Mouse (Mus musculus) cerebellum, adult 9-10 months (tissue): ENCODE results near the gene Gm36028.
A peak's percentile ranks its signal among the peaks of the same experiment; 100 is the strongest.

ENCODE experiments used
- DNase-seq: peaks from one replicate; pipeline ENCODE4 v3.0.0; 2022

Gene Gm36028

DNA sequence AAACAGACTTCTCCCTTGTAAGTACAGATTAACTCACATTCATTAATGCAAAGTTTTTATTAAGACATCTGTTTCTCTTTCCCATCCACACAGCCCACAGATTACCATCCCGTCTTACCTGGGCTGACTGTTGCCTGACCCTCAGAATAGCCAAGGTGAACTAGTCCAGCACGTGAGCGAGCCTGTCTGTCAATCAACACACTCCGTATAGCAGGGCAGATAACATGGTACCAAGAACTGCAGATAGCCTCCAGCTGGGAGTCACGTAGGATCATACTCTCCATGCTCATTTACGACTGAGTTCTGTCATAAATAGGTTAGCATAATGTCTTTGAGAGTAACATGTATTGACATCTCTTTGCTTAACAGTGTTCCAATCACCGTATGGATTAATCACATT, at the start of gene Gm36028:
Gene Gm36028 (minus strand): TSS at position 118 of the 400 bp plus-strand sequence.
- DNase-seq = no peak

DNA sequence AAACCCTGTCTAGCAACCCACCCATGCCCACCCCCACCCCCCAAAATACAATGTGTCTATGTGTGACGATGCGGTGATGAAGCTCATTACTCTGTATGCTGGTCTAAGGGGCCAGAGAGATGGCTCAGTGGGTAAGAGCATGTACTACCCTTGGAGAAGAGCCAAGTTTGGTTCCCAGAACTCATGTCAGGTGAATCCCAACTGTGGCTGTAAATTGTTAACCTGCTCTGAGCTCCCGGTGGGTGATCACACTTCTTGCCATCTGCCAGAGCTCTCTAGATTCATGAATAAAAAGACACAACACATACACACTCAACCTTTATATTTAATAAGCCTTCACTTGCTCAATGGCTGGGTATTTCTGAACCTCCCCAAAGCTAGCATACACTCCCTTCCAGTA, 45.5 kb upstream of the Gm36028 start:
- no peak for DNase-seq

DNA sequence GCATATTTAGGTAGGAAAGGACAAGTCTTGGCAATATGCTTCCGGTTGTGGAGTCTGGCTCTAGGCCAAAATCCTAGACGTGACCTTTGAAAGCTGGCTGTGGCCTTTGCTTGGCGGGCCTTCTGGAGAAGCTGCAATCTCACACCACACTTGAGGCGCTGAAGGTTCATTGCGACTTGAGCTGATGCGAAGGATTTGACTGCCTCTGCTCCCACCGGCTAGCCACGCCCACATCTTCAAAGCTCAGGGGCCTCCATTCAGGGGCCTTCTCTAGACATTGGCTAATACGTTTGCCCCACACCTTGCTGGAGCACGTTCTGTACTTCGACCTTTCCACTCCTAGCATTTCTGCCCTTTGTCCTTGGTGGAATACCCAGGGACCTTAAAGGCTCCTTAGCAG, 40.4 kb upstream of the Gm36028 start:
- DNase-seq = no peak

DNA sequence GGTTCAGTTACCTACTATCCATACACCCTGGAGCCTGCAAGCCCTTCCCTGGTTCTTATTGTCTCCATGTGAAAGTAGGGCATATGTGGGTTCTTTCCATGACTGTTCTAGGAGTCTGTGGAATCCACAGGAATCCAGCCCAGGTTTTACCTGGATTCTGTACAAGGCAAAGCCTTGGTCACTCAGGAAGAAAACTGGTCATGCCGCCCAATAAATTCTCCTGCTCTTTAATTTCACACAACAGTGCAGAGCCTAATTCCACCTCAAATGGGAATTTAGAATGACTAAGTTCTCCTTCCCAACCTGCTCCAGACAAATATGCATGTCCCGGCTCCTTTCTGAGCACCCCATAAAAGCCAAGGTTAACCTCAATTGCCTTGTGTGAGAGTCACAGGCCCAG, 38.4 kb upstream of the Gm36028 start:
- no peak for DNase-seq

DNA sequence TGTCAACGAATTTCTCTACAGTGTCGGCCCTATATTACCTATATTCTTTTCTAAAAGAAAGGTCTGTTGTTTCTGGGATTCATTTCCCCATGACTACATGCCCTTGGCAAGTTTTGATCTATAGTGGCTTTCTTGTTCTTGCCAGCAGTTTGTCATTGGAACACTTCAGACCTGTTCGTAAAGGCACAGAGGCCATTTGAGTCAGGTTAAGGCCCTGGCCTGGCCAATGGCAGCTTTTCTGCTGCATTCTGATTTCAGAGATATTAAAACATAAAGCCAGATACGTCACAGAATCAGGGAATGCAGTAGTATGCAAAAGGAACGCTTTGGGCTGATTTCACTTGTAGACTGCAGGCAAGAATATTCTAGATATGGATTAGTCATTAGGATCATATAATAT, 37.8 kb upstream of the Gm36028 start:
- no peak for DNase-seq

DNA sequence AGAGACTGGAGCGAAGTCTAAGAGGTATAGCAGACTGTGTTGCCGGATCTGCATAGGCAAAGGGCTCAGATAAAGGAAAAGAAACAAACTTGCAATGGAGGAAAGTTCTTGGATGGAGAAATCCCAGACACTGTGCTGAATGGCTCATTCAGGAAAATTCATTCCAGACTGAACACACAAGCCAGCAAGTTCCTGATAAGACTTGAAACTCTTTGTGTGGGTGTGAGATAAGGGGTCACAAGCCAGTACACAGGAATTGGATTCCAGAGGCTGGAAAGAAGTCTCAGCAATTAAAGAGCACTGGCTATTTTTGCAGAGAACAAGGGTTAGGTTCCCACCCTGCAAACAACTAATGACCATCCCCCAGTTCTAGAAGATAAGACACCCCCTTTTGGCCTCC, 33.0 kb upstream of the Gm36028 start:
- DNase-seq = no peak

DNA sequence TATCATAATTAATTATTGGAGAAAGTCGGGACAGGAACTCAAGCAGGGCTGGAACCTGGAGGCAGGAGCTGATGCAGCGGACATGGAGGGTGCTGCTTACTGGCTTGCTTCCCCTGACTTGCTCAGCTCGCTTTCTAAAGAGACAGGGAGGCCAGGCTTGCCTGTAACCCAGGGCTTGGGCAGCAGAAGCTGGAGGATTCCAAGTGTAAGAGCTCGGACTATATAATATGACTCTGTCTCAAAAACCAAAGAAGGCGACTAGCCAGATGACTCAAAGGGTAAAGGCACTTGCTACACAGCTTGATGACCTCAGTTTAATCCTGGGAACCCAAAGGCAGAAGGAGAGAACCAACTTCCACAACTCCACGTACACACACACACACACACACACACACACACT, 32.4 kb upstream of the Gm36028 start:
- DNase-seq = no peak

DNA sequence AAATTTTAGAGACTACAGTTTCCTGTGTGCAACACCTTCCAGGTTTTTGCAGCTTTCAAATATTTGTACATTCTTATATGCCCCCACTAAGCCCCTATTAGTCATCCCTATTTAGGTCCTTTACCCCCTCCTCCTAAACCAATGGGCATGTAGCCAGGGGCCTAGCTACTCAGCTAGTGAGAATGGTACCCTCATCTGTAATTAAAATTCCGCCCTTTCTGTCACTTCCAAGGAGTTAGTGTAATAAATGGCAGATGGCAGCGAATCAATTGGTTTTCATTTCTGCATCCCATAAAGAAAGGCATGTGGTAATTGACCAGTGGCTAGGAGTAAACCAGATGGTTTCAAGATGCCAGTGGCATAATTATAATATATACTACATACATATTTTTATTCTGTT, 31.7 kb upstream of the Gm36028 start:
- DNase-seq = no peak

DNA sequence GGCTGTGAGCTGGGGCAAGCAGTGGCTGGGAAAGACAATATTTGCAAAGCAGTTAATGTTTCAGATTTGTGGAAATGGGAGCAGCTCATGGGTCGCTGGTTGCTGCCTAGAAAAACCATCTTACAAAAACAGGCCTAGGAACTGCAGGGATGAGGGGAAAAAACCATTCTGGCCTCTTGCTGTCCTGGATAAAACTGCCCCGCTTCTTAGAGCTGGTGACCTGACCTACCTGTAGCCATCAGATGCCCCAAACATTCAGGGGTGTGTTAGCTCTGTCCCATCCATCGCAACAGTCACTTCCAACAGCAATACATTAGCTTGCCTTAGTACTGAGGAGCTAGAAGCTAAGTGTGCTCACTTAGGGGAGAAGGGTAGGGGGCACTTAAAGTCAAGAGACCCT, 28.0 kb upstream of the Gm36028 start:
- no peak for DNase-seq

DNA sequence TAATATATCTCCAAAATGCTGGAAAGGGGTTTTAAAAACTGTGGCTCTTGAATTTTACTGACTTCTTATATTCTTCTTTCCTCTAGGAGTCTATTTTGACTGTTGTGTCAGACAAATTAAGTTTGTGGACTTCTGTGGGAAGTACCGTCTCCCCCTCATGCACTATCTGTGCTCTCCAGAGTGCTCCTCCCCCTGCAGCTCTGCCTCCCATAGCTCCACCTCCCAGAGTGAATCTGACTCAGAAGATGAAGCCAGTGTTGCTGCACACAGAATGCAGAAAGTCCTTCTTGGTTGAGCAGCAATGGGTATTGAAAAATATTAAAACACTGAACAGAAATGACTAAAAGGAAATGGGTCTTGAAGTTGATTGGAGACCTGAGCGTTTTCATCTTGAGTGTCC, 20.2 kb upstream of the Gm36028 start:
- no peak for DNase-seq

DNA sequence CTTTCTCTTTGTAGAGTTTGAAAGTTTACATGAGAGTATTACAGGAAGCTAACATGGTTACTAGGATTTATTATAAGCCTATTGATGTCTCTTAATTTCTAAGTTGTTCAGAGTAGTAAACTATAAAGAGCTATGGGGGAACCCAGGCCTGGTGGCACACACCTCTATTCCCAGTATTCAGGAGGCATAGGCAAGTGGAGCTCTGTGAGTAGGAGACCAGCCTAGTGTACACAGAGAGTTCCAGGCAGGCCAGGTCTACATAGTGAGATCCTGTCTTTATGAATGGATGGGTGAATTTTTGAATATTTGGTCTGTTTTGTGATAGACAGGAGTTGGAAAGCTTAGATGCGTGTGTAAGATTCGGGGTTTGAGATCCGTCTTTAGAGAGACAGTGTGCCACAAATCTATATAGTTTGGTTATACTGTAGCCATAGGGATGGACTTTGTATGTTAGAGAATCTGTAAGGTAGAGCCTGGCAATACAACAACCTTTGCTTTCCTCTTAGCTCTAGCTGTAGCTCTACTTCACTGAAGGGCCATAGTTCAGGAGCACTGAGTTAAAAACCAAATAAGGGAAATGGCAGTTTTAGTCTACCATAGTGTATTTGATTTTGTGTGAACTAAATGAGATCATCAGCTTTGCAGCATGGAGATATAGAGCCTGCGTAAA, 18.9 kb upstream of the Gm36028 start:
- DNase-seq = no peak

DNA sequence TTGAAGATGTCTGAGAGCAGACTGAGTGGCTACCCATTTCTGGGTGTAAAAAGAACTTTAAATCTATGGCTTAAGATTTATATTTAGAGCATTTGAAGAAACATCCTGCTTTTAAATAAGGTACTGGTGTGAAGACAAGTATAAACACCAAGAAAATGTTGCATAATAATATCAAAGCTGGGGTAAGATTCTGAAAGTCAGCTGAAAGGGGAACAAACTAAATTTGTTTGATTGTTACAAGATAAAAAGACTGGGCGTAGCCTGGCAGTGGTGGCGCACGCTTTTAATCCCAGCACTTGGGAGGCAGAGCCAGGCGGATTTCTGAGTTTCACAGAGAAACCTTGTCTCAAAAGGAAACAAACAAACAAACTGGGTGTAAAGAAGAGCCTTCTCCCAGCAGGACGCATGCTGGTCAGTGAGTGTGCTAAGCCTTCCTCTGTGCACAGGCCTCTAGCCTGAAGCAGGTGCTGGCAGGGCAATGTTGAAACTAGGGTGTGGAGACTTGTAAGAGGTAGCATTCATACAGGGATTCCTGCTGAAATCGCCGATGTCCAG, 18.1 kb upstream of the Gm36028 start:
- no peak for DNase-seq

DNA sequence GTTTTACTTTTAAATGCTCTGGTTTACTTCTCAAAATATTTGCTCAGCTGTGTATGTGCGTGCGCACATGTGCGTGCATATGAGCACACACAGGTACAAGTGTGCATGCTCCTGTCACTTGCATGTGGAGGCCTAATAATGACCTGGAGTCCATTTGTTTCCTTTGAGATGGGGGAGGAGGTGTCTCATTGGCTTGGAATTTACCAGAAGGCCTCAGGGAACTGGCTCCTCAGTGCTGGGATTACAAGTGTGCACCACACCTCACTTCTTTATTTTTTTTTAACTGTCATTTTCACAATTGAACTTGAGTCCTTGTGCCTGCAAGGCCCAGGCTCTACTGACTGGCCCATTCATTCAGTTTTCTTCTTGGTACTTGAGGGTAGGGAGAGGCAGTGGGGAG, 16.5 kb upstream of the Gm36028 start:
- DNase-seq = no peak

DNA sequence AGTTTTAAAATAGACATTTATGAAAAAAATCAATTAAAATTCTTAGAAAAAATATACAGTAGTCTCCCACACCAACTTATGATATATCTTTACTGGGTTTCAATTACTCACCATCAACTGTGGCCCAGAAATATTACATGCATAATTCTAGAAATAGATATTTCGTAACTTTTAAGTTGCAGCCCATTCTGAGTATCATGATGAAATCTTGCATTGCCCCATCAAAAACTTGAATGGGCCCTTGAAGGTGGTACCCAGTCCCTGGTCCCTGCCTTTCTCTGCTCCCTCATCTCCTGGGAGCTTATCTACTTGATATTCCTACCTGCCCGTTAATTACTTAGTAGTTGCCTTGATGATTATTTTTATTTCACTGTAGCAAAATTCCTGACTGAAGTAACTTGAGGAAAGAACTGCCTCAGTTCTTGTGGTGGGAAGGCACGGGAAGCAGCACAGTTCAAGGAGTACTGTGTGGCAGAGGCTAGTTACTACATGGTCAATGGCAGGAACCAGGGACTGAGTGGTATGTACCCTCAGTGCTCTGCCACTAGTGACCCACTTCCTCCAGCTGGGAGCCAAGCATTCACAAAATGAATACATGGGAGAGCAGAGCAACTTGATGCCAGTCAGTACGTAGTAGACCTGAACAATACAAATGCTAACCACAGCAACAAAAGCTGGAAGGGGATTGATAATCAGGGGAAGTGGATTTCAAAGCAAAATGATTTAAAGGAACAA, 13.7 kb upstream of the Gm36028 start:
- no peak for DNase-seq

DNA sequence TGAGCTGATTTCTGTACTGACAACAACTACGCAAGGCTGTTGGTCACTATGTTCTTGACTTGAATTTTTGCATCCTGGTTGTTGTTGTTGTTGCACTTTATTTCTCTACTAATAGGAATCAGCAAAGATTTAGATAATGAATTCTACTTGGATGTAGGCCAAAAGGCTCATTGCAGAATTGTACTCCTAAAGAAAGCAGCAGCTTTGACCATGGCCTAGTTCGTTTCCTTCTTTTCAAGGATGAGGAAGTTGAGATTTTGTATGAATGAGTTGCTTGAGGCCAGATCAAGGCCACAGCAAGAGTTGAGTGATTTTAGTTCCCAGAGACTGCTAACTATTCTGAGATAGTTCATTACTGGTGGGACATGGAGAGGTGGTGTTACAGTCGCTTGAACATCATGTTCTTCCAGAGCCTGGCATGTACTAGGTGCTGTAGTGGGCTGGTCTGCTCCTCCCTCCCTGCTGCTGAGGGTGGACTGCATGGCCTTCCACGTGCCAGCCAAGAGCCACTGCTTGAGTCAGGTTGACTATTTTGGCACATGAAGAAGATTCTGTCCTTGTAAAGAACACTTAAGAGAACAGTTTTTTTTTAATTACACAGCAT, 10.3 kb upstream of the Gm36028 start:
- peak; percentile 22 for DNase-seq

DNA sequence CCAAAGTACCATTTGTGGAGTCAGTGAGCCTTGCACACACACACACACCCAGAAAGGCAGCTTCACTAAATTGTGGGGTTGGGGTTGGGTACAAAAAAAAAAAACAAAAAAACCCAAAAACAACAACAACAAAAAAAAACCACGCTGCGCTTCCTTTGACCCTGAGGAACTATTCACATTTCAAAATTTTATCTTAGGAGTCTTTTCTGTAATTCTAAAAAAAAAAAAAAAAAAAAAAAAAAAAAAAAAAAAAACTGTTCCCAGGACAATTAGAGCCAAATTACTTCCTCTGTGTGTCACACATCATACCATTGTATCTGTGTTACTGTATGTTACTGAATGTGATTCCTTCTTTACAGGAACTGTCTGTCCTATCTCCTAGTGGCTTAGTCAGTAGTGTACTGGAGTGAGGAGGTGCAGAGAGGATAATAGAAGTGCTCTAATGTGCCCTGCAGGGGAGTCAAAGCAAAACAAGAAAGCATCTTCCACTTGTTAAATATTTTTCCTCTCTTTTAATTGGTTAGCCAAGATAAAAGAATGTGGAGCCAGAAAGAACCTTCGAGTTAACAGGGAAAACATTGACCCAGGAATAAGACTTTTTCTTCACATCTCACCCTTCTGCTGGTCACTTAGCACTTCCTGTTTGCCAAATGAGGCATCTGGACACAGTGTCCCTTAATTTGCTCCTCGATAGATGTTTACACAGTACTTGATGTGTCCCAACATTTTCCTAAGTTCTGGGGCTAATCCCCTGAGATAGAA, 8.7 kb upstream of the Gm36028 start:
- DNase-seq = peak; percentile 27

DNA sequence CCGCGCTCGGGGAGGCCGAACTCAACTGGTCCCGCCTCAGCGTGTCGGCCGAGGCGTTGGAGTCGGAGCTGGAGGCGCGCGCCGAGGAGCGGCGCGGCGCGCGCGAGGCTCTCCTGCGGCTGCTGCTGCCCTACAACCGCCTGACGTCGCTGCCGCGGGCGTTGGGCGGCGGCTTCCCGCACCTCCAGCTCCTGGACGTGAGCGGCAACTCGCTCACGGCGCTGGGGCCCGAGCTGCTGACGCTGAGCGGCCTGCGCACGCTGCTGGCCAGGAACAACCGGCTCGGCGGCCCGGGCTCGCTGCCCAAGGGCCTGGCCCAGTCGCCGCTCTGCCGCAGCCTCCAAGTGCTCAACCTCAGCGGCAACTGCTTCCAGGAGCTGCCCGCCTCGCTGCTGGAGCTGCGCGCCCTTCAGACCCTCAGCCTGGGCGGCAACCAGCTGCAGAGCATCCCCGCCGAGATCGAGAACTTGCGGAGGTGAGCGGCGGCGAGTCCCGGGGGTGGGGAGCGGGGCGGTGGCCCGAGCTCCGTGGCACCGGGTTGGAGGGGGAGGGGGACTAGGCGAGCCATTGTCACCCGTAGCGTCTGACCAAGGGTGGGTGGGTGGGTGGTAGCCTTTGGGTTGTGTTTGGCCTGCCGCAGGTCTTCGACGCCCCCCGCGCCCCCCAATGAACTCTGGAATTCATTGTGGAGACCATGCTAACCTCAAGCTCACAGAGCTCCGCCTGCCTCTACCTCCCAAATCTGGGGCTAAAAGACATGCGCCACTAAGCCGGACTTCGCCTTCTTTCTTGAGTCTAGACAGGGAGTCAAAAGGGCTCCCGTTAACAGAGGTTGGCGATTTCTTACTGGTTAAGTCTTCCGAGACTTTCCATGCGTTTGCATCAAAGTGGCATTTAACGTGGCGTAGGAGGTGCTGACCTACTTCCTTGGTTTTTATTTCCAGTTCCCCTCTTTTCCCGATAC, 7.8 kb upstream of the Gm36028 start:
- peak; percentile 56 for DNase-seq

DNA sequence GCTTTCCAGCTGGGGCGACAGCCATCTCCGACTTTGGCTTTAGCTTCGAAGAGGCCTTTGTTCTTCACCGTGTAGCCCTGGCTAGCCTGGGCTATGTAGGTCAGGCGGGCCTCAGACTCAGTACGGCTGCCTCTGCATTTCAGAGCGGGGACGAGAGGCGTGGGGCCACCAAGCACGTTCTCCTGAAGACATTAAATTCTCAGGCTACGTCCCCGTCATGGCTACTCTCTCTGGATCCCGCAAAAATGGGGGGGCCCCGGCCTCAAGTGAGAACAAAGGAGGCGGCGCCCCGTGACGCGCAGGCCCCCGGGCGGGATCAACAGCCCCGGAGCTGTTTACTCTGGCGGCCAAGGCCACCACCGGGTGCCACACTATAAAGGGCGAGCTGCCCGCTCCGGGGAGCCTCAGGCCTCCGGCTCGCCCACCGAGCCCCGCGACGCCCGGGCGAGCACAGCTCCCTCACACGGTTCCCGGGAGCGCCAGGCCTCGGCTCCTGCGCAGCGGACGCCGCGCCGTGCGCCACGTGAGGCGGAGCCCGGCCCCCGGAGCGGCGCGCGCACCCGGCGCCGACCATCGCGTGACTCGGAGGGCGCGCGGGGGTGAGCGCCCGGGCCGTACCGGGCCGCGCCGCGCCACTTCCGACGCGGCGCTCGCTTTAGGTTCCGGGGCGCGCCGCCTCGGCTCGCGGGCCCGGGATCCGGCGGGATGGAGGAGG, 7.0 kb upstream of the Gm36028 start, which contains the start of gene Lrrc58:
Gene Lrrc58 (plus strand): TSS at position 599 of the 715 bp plus-strand sequence.
- peak; percentile 87 for DNase-seq

DNA sequence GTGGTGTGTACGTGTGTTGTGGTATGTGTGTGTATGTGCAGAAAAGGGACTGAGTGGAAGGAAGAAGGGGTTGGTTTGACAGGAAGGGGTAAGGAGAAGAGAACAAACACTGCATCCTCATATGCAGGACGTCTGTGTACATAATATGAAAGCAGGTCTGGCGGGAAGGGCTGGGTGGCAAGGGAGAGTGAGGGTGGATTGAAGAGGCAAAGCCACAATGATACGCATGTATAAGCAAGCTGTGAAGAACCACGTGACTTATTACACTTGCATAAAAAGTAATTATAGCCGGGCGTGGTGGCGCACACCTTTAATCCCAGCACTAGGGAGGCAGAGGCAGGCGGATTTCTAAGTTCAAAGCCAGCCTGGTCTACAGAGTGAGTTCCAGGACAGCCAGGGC, 4.9 kb upstream of the Gm36028 start:
- DNase-seq = no peak

DNA sequence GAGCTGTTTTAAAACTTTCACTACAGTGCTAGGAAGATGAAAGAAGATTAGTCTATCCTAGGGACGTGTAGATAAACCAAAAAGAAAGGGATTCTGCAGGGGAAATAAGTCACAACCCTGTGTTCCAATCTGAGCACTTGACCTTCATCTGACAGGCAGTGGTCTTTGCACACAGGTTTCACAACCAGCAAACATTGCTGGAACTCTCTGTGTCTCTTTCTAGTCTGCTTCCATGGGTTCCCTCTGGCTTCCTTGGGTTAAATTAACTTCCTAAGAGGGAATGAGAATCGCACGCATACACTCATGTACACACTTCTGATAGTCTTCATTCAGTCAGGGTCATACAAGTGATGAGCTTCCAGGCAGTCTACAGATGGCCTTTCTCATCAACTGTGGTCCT, 2.9 kb upstream of the Gm36028 start:
- no peak for DNase-seq

DNA sequence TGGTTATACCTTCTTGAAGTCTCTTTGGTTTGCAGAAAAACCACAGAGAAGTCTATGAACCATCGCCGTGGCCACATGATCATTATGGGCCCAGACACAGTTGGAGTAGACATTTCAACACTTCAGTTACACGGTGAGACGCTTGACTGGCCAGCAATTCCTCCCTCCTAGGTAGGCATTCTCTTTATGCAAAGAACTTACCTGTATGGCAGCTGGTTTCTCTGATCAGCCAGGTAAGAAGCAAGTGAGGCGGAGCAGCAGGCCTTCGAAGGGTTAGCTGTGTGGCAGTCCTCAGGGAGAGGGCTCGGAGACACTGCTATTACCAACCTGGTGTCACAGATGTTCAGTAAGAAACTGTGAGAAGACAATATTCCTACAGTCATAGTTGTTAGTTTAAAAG, 733 bp downstream of the Gm36028 start:
- DNase-seq = no peak
